Mouse (Mus musculus): ENCODE measurements around the gene Atad5. TPM values are rescaled to one million over a fixed set of nuclear protein-coding genes. Genes with fewer than 3 reads are reported as not detected.
A peak's percentile ranks its signal among the peaks of the same experiment; 100 is the strongest.

The Atad5 gene
- 4.7 and 9.4 TPM in 2 replicates for total RNA-seq (2014; rRNA removed)
- polyA plus RNA-seq (2015; fragmentation: Nextera tagmentation; extraction: Ambion mirVana): 3.3 and 4.1 TPM in 2 replicates

- Histone ChIP-seq H3K9ac (replicated peaks; ENCODE audit: low read length) (peak within 1 kb of the TSS; percentile 84), H3K4me1 (ENCODE audit: insufficient read depth, low read length) (no peaks in the 10 kb centered on the region; the same call in 1 of the 2 replicates), H3K27me3 (ENCODE audit: insufficient read depth, low read length) (no peaks in the 10 kb centered on the region), H3K4me2 (ENCODE audit: low read depth, low read length) (peak within 1 kb of the TSS; percentile 76), H3K9me3 (ENCODE audit: low read length) (no peaks in the 10 kb centered on the region), H3K27ac (0 out of 2 replicates have a peak within 1 kb of the TSS, but pooled peaks have one; percentile 41), H3K4me3 (ENCODE audit: low read length) (peak within 1 kb of the TSS; percentile 99), H3K36me3 (ENCODE audit: insufficient read depth, low read length) (no peaks in the 10 kb centered on the region)
- no peak for TF ChIP-seq CTCF (IDR thresholded peaks at IDR 0.05; ENCODE audit: low read depth)
- DNase-seq (ENCODE audit: low spot score) (peak; percentile 94), ATAC-seq (peak; percentile 86)
- 6% methylated on average over 57 of the region's 57 CpGs for WGBS
These were observed at the start of gene Atad5 for GRCm38 (mm10) chr11:80088917-80089816. Gene Atad5 (plus strand): TSS chr11:80089400.

GRCm38 (mm10) chr11:80042615-80043418 is 46.4 kb upstream of the Atad5 start:
- H3K27me3 ChIP-seq (ENCODE audit: insufficient read depth, low read length): no peaks in the 10 kb centered on the region
- no peak overlapping the region for H3K27ac ChIP-seq
- H3K9ac ChIP-seq (replicated peaks; ENCODE audit: low read length): no peak overlapping the region
- DNase-seq (ENCODE audit: low spot score) (peak; percentile 60), ATAC-seq (no peak)
- TF ChIP-seq CTCF (IDR thresholded peaks at IDR 0.05; ENCODE audit: low read depth): peak; percentile 73
- 54% methylated on average over 10 of the region's 10 CpGs for WGBS
- no peak overlapping the region for H3K4me3 ChIP-seq (ENCODE audit: low read length)
- H3K36me3 ChIP-seq (ENCODE audit: insufficient read depth, low read length): no peaks in the 10 kb centered on the region
- no peaks in the 10 kb centered on the region for H3K9me3 ChIP-seq (ENCODE audit: low read length)
- no peak overlapping the region for H3K4me2 ChIP-seq (ENCODE audit: low read depth, low read length)
- H3K4me1 ChIP-seq (ENCODE audit: insufficient read depth, low read length): no peaks in the 10 kb centered on the region

DNA sequence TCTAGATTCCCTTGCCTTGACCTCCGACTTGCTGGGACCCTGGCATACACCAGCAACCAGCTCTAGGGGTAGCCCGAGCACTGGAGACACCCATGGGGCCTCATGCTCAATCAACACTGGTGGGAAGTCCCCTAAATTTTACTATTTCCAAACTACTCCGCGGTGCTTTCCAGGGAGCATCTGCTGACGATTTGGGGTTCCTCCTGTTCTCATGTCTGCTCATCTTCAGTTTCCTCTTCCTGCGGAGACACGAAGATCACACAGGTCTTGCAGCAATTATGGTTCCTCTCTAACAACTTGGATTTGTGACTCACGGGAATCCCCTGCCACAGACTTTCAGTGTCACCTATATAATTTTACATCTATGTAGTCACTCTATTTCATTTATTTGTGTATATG is 45.8 kb upstream of the Atad5 start:
- Histone ChIP-seq H3K9me3 (ENCODE audit: low read length) (no peaks in the 10 kb centered on the region), H3K27me3 (ENCODE audit: insufficient read depth, low read length) (no peaks in the 10 kb centered on the region), H3K4me3 (ENCODE audit: low read length) (no peak overlapping the region), H3K4me2 (ENCODE audit: low read depth, low read length) (no peak overlapping the region), H3K4me1 (ENCODE audit: insufficient read depth, low read length) (no peaks in the 10 kb centered on the region), H3K27ac (no peak overlapping the region), H3K36me3 (ENCODE audit: insufficient read depth, low read length) (no peaks in the 10 kb centered on the region), H3K9ac (replicated peaks; ENCODE audit: low read length) (no peak overlapping the region)
- DNase-seq (ENCODE audit: low spot score) (no peak), ATAC-seq (no peak)
- whole genome bisulfite sequencing: 90% methylated on average over 8 of the region's 8 CpGs
- TF ChIP-seq CTCF (IDR thresholded peaks at IDR 0.05; ENCODE audit: low read depth): no peak

DNA sequence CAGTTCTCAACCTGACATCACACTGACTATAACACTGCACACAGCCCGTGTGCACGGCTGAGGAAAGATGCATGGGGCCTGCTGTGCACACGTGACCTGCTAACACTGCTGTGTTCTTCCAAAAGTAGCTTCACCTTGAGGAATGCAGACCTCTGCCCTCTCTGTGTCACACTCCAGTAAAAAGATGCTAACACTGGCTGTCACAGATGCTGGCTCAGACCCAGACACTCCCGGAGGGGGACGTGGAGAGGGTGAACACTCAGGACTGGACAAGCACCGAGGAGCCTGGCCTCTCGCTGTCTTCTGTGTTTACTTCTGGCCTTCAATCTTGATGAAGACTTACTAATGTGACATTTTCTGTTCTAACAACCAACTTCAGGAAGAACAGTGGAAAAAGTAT is 42.3 kb upstream of the Atad5 start:
- Histone ChIP-seq H3K9ac (replicated peaks; ENCODE audit: low read length) (no peak overlapping the region), H3K9me3 (ENCODE audit: low read length) (no peaks in the 10 kb centered on the region), H3K4me3 (ENCODE audit: low read length) (no peak overlapping the region), H3K27me3 (ENCODE audit: insufficient read depth, low read length) (no peaks in the 10 kb centered on the region), H3K27ac (no peak overlapping the region), H3K4me1 (ENCODE audit: insufficient read depth, low read length) (no peaks in the 10 kb centered on the region), H3K4me2 (ENCODE audit: low read depth, low read length) (no peak overlapping the region), H3K36me3 (ENCODE audit: insufficient read depth, low read length) (no peaks in the 10 kb centered on the region; the same call in 1 of the 2 replicates)
- DNase-seq (ENCODE audit: low spot score) (no peak), ATAC-seq (no peak)
- WGBS: 74% methylated on average over 7 of the region's 7 CpGs
- no peak for TF ChIP-seq CTCF (IDR thresholded peaks at IDR 0.05; ENCODE audit: low read depth)

- DNase-seq (ENCODE audit: low spot score) (no peak), ATAC-seq (no peak)
- no peak overlapping the region for H3K27ac ChIP-seq
- H3K9ac ChIP-seq (replicated peaks; ENCODE audit: low read length): no peak overlapping the region
- no peaks in the 10 kb centered on the region for H3K27me3 ChIP-seq (ENCODE audit: insufficient read depth, low read length)
- H3K4me1 ChIP-seq (ENCODE audit: insufficient read depth, low read length): no peaks in the 10 kb centered on the region
- no peaks in the 10 kb centered on the region for H3K9me3 ChIP-seq (ENCODE audit: low read length)
- H3K36me3 ChIP-seq (ENCODE audit: insufficient read depth, low read length): peaks cover 13% of the 10 kb centered on the region; the same call in 1 of the 2 replicates
- 60% methylated on average over 2 of the region's 2 CpGs for WGBS
- TF ChIP-seq CTCF (IDR thresholded peaks at IDR 0.05; ENCODE audit: low read depth): no peak
- no peak overlapping the region for H3K4me2 ChIP-seq (ENCODE audit: low read depth, low read length)
- no peak overlapping the region for H3K4me3 ChIP-seq (ENCODE audit: low read length)
These were observed 39.1 kb upstream of the Atad5 start for GRCm38 (mm10) chr11:80050088-80050487.

GRCm38 (mm10) chr11:80052456-80052855 is 36.7 kb upstream of the Atad5 start:
- Histone ChIP-seq H3K9ac (replicated peaks; ENCODE audit: low read length) (no peak overlapping the region), H3K4me2 (ENCODE audit: low read depth, low read length) (no peak overlapping the region), H3K36me3 (ENCODE audit: insufficient read depth, low read length) (peaks cover 25% of the 10 kb centered on the region; the same call in 1 of the 2 replicates), H3K9me3 (ENCODE audit: low read length) (no peaks in the 10 kb centered on the region), H3K4me3 (ENCODE audit: low read length) (no peak overlapping the region), H3K4me1 (ENCODE audit: insufficient read depth, low read length) (no peaks in the 10 kb centered on the region), H3K27me3 (ENCODE audit: insufficient read depth, low read length) (no peaks in the 10 kb centered on the region), H3K27ac (no peak overlapping the region)
- 83% methylated on average over 7 of the region's 7 CpGs for WGBS
- DNase-seq (ENCODE audit: low spot score): no peak
- TF ChIP-seq CTCF (IDR thresholded peaks at IDR 0.05; ENCODE audit: low read depth): no peak
- no peak for ATAC-seq
